Mouse (Mus musculus): Measurements from ENCODE around the gene Folh1. TPM values are rescaled to one million over a fixed set of nuclear protein-coding genes. Genes with fewer than 3 reads are reported as not detected.

Folh1 gene
- polyA plus RNA-seq, 1 experiment from 2014 or later, result 0.15 TPM

Other genes with a start within 250 kb of the Folh1 start
- not detected in 2 replicates for gene Olfr295, start 192.1 kb downstream of the Folh1 start, polyA plus RNA-seq (2015; fragmentation: Nextera tagmentation; extraction: Ambion mirVana)
- not detected in 2 replicates for gene Olfr294, start 159.3 kb downstream of the Folh1 start, polyA plus RNA-seq (2015; fragmentation: Nextera tagmentation; extraction: Ambion mirVana)
- not detected in 2 replicates for gene Olfr293, start 126.9 kb downstream of the Folh1 start, polyA plus RNA-seq (2015; fragmentation: Nextera tagmentation; extraction: Ambion mirVana)
- gene Olfr292, start 87.6 kb downstream of the Folh1 start, polyA plus RNA-seq (2015; fragmentation: Nextera tagmentation; extraction: Ambion mirVana), result not detected in 2 replicates
- gene Vmn2r77, start 19.1 kb upstream of the Folh1 start, polyA plus RNA-seq (2015; fragmentation: Nextera tagmentation; extraction: Ambion mirVana), result not detected in 2 replicates
- not detected in 2 replicates for gene Vmn2r78, start 139.2 kb upstream of the Folh1 start, polyA plus RNA-seq (2015; fragmentation: Nextera tagmentation; extraction: Ambion mirVana)
- not detected in 2 replicates for gene Vmn2r79, start 220.2 kb upstream of the Folh1 start, polyA plus RNA-seq (2015; fragmentation: Nextera tagmentation; extraction: Ambion mirVana)

All from lung, embryonic 15.5 days (tissue).